ENCODE assay signal across 19 mouse cellular contexts in the genomic region with DNA sequence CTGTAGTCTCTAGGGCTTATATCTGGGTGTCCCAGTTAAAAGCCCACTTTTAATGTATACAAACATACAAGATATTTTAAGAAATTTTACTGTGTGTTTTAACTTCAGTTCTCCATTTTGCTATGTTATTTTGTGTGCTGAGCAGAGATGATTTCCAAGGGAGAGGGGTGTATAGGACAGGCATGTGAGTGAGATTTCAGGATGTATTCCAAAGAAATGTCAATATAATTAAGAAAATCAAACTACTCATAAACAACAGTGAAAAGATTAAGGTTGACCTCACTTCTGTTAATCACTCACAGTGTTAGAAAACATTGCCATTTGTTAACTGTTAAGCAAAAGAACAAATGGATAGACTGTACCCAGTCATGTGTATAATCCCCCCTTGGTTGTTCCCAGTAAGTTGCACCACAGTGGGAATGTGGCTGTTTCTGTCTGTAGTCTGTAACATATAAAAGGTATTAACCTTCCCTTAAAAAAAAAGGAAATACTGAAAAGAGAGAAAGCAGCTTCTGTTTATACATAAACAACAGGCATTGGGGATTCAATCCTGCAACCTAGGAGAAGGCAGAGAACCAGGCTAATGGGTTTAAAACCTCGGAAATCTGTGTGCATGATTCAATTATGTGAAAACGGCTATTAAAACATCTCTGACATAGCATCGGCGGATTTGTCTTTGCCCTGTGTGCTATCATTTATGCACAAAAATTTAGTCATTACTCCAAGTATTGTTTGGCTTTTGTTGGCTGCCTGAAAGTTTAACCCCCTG.
A peak's percentile ranks its signal among the peaks of the same experiment; 100 is the strongest.
DNase-seq lines count a peak whose midpoint lies in the region; ATAC-seq and TF ChIP-seq lines count a peak whose summit lies in the region.
"Had no signal": no experiment of that assay in that cellular context is flagged by ENCODE, and none has a peak within 500 bp of the region (broad histone marks: within the 10 kb centered on the region; RNA-seq: fewer than 3 reads in every experiment).

No protein-coding gene starts in this region.

- no peak overlapping the region for H3K4me2 ChIP-seq in hindbrain, embryonic 11.5 days (replicated peaks; ENCODE audit: low read depth, low read length)
- H3K4me2 ChIP-seq in hindbrain, embryonic 14.5 days (replicated peaks), result no peak overlapping the region
- no peak overlapping the region for H3K4me2 ChIP-seq in midbrain, embryonic 11.5 days
- no peak overlapping the region for H3K4me2 ChIP-seq in midbrain, postnatal 0 days (ENCODE audit: low read depth, low read length, poor library complexity, severe bottlenecking)
- no peak overlapping the region for H3K4me2 ChIP-seq in forebrain, embryonic 14.5 days (ENCODE audit: low read length)
- H3K4me2 ChIP-seq: heart, embryonic 13.5 days; limb, embryonic 12.5 days; liver, embryonic 12.5 days; neural tube, embryonic 13.5 days had no signal

- no peaks in the 10 kb centered on the region for H3K9me3 ChIP-seq in hindbrain, embryonic 11.5 days (ENCODE audit: control insufficient read depth, low read length)
- H3K9me3 ChIP-seq in hindbrain, embryonic 14.5 days (ENCODE audit: control insufficient read depth, low read length), result no peaks in the 10 kb centered on the region
- no peaks in the 10 kb centered on the region for H3K9me3 ChIP-seq in midbrain, embryonic 11.5 days (ENCODE audit: control insufficient read depth, low read length)
- no peaks in the 10 kb centered on the region for H3K9me3 ChIP-seq in midbrain, postnatal 0 days (ENCODE audit: low read length)
- H3K9me3 ChIP-seq in forebrain, embryonic 14.5 days (replicated peaks; ENCODE audit: control insufficient read depth, low read length), result no peaks in the 10 kb centered on the region
- H3K9me3 ChIP-seq: heart, embryonic 13.5 days; limb, embryonic 12.5 days; liver, embryonic 12.5 days; neural tube, embryonic 13.5 days had no signal

- peak overlapping the region; percentile 45 for H3K27ac ChIP-seq in hindbrain, embryonic 11.5 days (ENCODE audit: low read depth, low read length)
- no peak overlapping the region for H3K27ac ChIP-seq in hindbrain, embryonic 14.5 days
- no peak overlapping the region for H3K27ac ChIP-seq in midbrain, embryonic 11.5 days (ENCODE audit: low read depth, low read length)
- H3K27ac ChIP-seq in midbrain, postnatal 0 days (ENCODE audit: low read depth, low read length), result no peak overlapping the region
- H3K27ac ChIP-seq in forebrain, embryonic 14.5 days (ENCODE audit: low read depth, low read length), result no peak overlapping the region
- H3K27ac ChIP-seq: heart, embryonic 13.5 days; limb, embryonic 12.5 days; liver, embryonic 12.5 days; neural tube, embryonic 13.5 days had no signal

- H3K4me3 ChIP-seq in hindbrain, embryonic 11.5 days (ENCODE audit: low read depth, low read length), result no peak overlapping the region
- no peak overlapping the region for H3K4me3 ChIP-seq in hindbrain, embryonic 14.5 days (replicated peaks; ENCODE audit: low read length)
- no peak overlapping the region for H3K4me3 ChIP-seq in midbrain, embryonic 11.5 days (ENCODE audit: low read depth, low read length)
- no peak overlapping the region for H3K4me3 ChIP-seq in midbrain, postnatal 0 days (ENCODE audit: low read depth, low read length)
- no peak overlapping the region for H3K4me3 ChIP-seq in forebrain, embryonic 14.5 days (ENCODE audit: low read depth, low read length)
- H3K4me3 ChIP-seq: heart, embryonic 13.5 days; limb, embryonic 12.5 days; liver, embryonic 12.5 days; neural tube, embryonic 13.5 days had no signal

- H3K4me1 ChIP-seq in hindbrain, embryonic 11.5 days (replicated peaks; ENCODE audit: control insufficient read depth, insufficient read depth, low read length), result 0 out of 2 replicates have a peak, but pooled peaks cover 2% of the 10 kb centered on the region
- peaks cover 5% of the 10 kb centered on the region; the same call in 1 of the 2 replicates for H3K4me1 ChIP-seq in hindbrain, embryonic 14.5 days (replicated peaks; ENCODE audit: control insufficient read depth, insufficient read depth, low read length)
- peaks cover 11% of the 10 kb centered on the region for H3K4me1 ChIP-seq in midbrain, embryonic 11.5 days (ENCODE audit: control insufficient read depth, insufficient read depth, low read length)
- no peaks in the 10 kb centered on the region for H3K4me1 ChIP-seq in midbrain, postnatal 0 days (ENCODE audit: insufficient read depth, low read length)
- peaks cover 7% of the 10 kb centered on the region; the same call in 1 of the 2 replicates for H3K4me1 ChIP-seq in forebrain, embryonic 14.5 days (ENCODE audit: control insufficient read depth, insufficient read depth, low read length)
- H3K4me1 ChIP-seq: limb, embryonic 12.5 days; liver, embryonic 12.5 days had no signal

- H3K27me3 ChIP-seq in hindbrain, embryonic 11.5 days (ENCODE audit: control insufficient read depth, insufficient read depth, low read length), result no peaks in the 10 kb centered on the region
- H3K27me3 ChIP-seq in hindbrain, embryonic 14.5 days (ENCODE audit: control insufficient read depth, insufficient read depth, low read length), result no peaks in the 10 kb centered on the region
- H3K27me3 ChIP-seq in midbrain, embryonic 11.5 days (ENCODE audit: control insufficient read depth, insufficient read depth, low read length), result no peaks in the 10 kb centered on the region
- H3K27me3 ChIP-seq in midbrain, postnatal 0 days (ENCODE audit: insufficient read depth, low read length), result no peaks in the 10 kb centered on the region
- H3K27me3 ChIP-seq in forebrain, embryonic 14.5 days (replicated peaks; ENCODE audit: control insufficient read depth, insufficient read depth, low read length), result peaks cover 30% of the 10 kb centered on the region
- H3K27me3 ChIP-seq: heart, embryonic 13.5 days; limb, embryonic 12.5 days; liver, embryonic 12.5 days; neural tube, embryonic 13.5 days had no signal

- DNase-seq in hindbrain, embryonic 11.5 days (ENCODE audit: low spot score), result no peak
- DNase-seq in hindbrain, embryonic 14.5 days (ENCODE audit: low spot score), result no peak
- peak; percentile 90 for DNase-seq in midbrain, embryonic 11.5 days (ENCODE audit: low spot score, missing footprints)
- no peak for DNase-seq in midbrain, postnatal 0 days (ENCODE audit: low spot score)
- peak; percentile 67 for DNase-seq in forebrain, embryonic 14.5 days (ENCODE audit: low spot score)
- DNase-seq in retina, postnatal 1 day, result peak; percentile 28
- DNase-seq in right cerebral cortex, postnatal 36 days (ENCODE audit: low spot score in 2 of 2), result no peak
- DNase-seq: adrenal gland, adult 8-10 months; cerebellum, adult 9-10 months; heart, adult 18-20 months; lung, adult 2 months; lung, postnatal 36 days; spleen, adult 18-20 months; thymus, postnatal 36 days had no signal

- H3K36me3 ChIP-seq in hindbrain, embryonic 11.5 days (ENCODE audit: control insufficient read depth, insufficient read depth, low read length), result no peaks in the 10 kb centered on the region
- H3K36me3 ChIP-seq in hindbrain, embryonic 14.5 days (replicated peaks; ENCODE audit: control insufficient read depth, insufficient read depth), result no peaks in the 10 kb centered on the region
- no peaks in the 10 kb centered on the region for H3K36me3 ChIP-seq in midbrain, embryonic 11.5 days (ENCODE audit: control insufficient read depth, insufficient read depth, low read length)
- no peaks in the 10 kb centered on the region for H3K36me3 ChIP-seq in midbrain, postnatal 0 days (ENCODE audit: insufficient read depth, low read length)
- H3K36me3 ChIP-seq in forebrain, embryonic 14.5 days (ENCODE audit: control insufficient read depth, insufficient read depth, low read length), result no peaks in the 10 kb centered on the region
- H3K36me3 ChIP-seq: heart, embryonic 13.5 days; limb, embryonic 12.5 days; liver, embryonic 12.5 days; neural tube, embryonic 13.5 days had no signal

- H3K9ac ChIP-seq in hindbrain, embryonic 11.5 days (ENCODE audit: low read depth, low read length), result no peak overlapping the region
- no peak overlapping the region for H3K9ac ChIP-seq in hindbrain, embryonic 14.5 days
- H3K9ac ChIP-seq in midbrain, embryonic 11.5 days (ENCODE audit: low read length), result no peak overlapping the region
- no peak overlapping the region for H3K9ac ChIP-seq in midbrain, postnatal 0 days (replicated peaks; ENCODE audit: low read length, poor library complexity, severe bottlenecking)
- H3K9ac ChIP-seq in forebrain, embryonic 14.5 days (ENCODE audit: low read length), result no peak overlapping the region
- H3K9ac ChIP-seq: heart, embryonic 13.5 days; limb, embryonic 12.5 days; liver, embryonic 12.5 days; neural tube, embryonic 13.5 days had no signal

- no peak for TF ChIP-seq CTCF in midbrain, postnatal 0 days (IDR thresholded peaks at IDR 0.05)

- WGBS in hindbrain, embryonic 11.5 days, result 59% methylated on average over 4 of the region's 4 CpGs
- WGBS in hindbrain, embryonic 14.5 days, result 20% methylated on average over 4 of the region's 4 CpGs
- WGBS in midbrain, embryonic 11.5 days, result 15% methylated on average over 4 of the region's 4 CpGs
- WGBS in midbrain, postnatal 0 days, result 30% methylated on average over 4 of the region's 4 CpGs
- WGBS in forebrain, embryonic 14.5 days, result 7% methylated on average over 4 of the region's 4 CpGs

- no peak for ATAC-seq in hindbrain, embryonic 11.5 days (ENCODE audit: low FRiP score)
- ATAC-seq in hindbrain, embryonic 14.5 days (ENCODE audit: low FRiP score), result no peak
- ATAC-seq in midbrain, embryonic 11.5 days (ENCODE audit: low FRiP score), result peak; percentile 57; the same call in 1 of the 2 replicates
- ATAC-seq in midbrain, postnatal 0 days (ENCODE audit: low FRiP score), result no peak
- ATAC-seq in forebrain, embryonic 14.5 days, result peak; percentile 83
- ATAC-seq: inflammation-experienced regulatory T-cells, adult 6 months; liver, embryonic 12.5 days had no signal

Comparison
In these comparisons a context has a peak if more than half of its experiments do, and no peak if none do; other contexts are left out.
1. ATAC-seq: peak in midbrain, embryonic 11.5 days (single experiment) and forebrain, embryonic 14.5 days (single experiment); none in hindbrain, embryonic 11.5 days (single experiment), hindbrain, embryonic 14.5 days (single experiment) and midbrain, postnatal 0 days (single experiment).
2. DNase-seq: peak in midbrain, embryonic 11.5 days (single experiment), forebrain, embryonic 14.5 days (single experiment) and retina, postnatal 1 day (single experiment); none in hindbrain, embryonic 11.5 days (single experiment), hindbrain, embryonic 14.5 days (single experiment), midbrain, postnatal 0 days (single experiment) and right cerebral cortex, postnatal 36 days (0 of 2).